Mouse (Mus musculus) small intestine, adult 2 months (tissue): ENCODE data around the gene Adamts20. TPM values are rescaled to one million over a fixed set of nuclear protein-coding genes. Genes with fewer than 3 reads are reported as not detected.

ENCODE experiments used
- H3K27ac ChIP-seq: fragments of 200-500 bp; 2 replicates; pipeline ENCODE4 v1.5.1; 2012; ENCODE audit warnings: low read depth, low read length, control low read depth, inconsistent platforms; ENCODE audit not compliant: insufficient read depth
- H3K27me3 ChIP-seq: fragments of 200-500 bp; 2 replicates; pipeline ENCODE4 v1.6.1; 2012; ENCODE audit warnings: mild to moderate bottlenecking, moderate library complexity, low read length, inconsistent platforms; ENCODE audit not compliant: control insufficient read depth, insufficient read depth
- H3K36me3 ChIP-seq: fragments of 200-500 bp; 2 replicates; pipeline ENCODE4 v1.6.1; 2012; ENCODE audit warnings: mild to moderate bottlenecking, low read length, control low read depth, inconsistent platforms; ENCODE audit not compliant: control insufficient read depth, insufficient read depth
- H3K4me1 ChIP-seq: fragments of 200-500 bp; 2 replicates; pipeline ENCODE4 v1.6.1; 2012; ENCODE audit warnings: low read length, inconsistent platforms, mixed read lengths; ENCODE audit not compliant: control insufficient read depth, insufficient read depth, insufficient read length
- H3K4me3 ChIP-seq: fragments of 200-500 bp; 2 replicates; pipeline ENCODE4 v1.5.1; 2012; ENCODE audit warnings: low read depth, mild to moderate bottlenecking, control low read depth, inconsistent platforms, low read length, moderate library complexity
- CTCF ChIP-seq: fragments of 200-500 bp; IDR thresholded peaks from 2 replicates; pipeline ENCODE4 v1.5.1; 2012; ENCODE audit warnings: low read depth, mild to moderate bottlenecking, control low read depth, inconsistent platforms, low read length, moderate library complexity, mixed read lengths; ENCODE audit not compliant: insufficient replicate concordance, insufficient read length; ENCODE audit errors: extremely low read depth
- POLR2A ChIP-seq: fragments of 200-500 bp; IDR thresholded peaks from 2 replicates; pipeline ENCODE4 v1.6.1; 2012; ENCODE audit warnings: low read depth, mild to moderate bottlenecking, control low read depth, inconsistent platforms, low read length, moderate library complexity
- WGBS: fragments of 180-500 bp; shearing (Covaris S2); methylation state at CpG from one replicate; pipeline ENCODE4 v1.1.7; 2018; 5-methylcytosine and 5-hydroxymethylcytosine counted together
- polyA plus RNA-seq: library from polyadenylated mRNA; depleted of rRNA; stranded (reverse); fragments of >200 nt; gene quantifications from 2 replicates; pipeline ENCODE4 v1.2.3, GENCODE M21; 2012

Adamts20 gene
- polyA plus RNA-seq, 1 experiment: not detected

DNA sequence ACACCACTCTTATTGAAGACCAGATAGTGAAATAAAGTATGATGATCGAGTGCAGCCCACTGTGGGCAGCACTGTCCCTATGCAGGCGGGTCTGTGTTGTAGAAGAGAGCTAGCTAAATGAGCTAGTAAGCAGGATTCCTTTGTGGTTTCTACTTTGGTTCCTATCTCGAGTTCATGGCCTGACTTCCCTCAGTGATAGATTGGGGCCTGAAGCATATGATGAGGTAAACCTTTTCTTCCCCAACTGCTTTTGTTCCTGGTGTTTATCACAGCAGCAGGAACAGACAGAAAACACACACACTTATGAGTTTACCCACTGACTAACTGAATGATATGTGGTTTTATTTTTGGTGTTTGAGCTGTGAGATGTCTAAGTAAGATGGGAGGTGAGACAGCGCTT, 15.6 kb upstream of the Adamts20 start:
- no peak overlapping the region for H3K27ac ChIP-seq

DNA sequence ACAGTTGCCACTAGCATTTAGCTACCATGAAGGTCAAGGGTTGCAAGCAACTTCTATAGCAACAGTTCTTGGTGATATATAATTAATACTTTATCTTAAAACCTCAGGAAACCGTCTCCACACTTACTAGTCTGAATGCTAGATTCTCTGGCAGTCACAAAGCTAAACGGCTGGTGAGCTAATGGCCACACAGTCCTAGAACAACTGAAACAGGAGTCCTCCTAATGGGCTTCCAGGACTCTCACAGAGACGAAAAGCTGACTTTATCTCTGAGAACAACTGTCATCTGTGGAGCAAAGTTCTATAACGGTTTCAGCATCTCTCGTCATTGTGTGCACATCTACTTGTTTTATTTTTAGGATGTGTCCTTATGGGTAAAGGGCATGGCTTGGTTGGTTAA, 15.0 kb upstream of the Adamts20 start:
- TF ChIP-seq POLR2A: no peak
- TF ChIP-seq CTCF: no peak
- no peaks in the 10 kb centered on the region for H3K27me3 ChIP-seq
- no peak overlapping the region for H3K4me3 ChIP-seq
- H3K36me3 ChIP-seq: no peaks in the 10 kb centered on the region
- H3K4me1 ChIP-seq: no peaks in the 10 kb centered on the region
- no peak overlapping the region for H3K27ac ChIP-seq
- WGBS: 78% methylated on average over 5 of the region's 5 CpGs

More for the DNA sequence above, 15.6 kb upstream of the Adamts20 start:
- 78% methylated on average over 4 of the region's 4 CpGs for WGBS
- Histone ChIP-seq H3K27me3 (no peaks in the 10 kb centered on the region), H3K4me1 (no peaks in the 10 kb centered on the region), H3K36me3 (no peaks in the 10 kb centered on the region), H3K4me3 (no peak overlapping the region)
- TF ChIP-seq CTCF: no peak
- TF ChIP-seq POLR2A: no peak

DNA sequence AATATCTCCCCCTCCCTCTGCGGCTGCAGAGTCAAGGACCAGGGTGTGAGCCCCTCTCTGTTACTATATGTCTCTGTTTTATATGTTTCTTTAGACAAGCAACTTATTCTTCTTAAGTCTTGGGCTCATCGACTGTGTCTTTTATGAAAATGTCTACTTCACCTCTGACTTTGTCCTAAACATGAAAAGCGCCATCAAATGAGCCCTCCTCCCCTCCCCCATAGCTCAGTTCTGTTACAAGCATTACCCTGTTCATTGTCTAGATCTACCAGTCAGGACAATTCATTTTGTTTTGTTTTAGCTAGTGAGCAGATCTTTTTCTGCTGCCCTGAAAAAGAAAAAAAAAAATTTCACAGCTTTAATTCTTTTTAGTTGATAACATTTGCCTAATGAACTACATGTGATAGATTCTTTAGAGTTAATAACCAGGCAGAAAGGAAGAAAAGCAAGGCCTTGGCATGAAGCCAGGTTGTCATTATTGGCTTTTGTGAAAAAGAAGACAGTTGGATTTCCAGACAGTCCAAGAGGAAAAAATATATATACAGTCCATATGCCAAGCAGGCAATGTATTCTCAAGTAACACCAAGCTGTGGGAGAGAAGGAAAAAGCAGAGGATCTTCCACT, 14.4 kb upstream of the Adamts20 start:
- TF ChIP-seq CTCF (no peak), POLR2A (no peak)
- Histone ChIP-seq H3K27me3 (no peaks in the 10 kb centered on the region), H3K4me1 (no peaks in the 10 kb centered on the region), H3K36me3 (no peaks in the 10 kb centered on the region), H3K4me3 (no peak overlapping the region), H3K27ac (no peak overlapping the region)
- 85% methylated on average over 3 of the region's 3 CpGs for WGBS

DNA sequence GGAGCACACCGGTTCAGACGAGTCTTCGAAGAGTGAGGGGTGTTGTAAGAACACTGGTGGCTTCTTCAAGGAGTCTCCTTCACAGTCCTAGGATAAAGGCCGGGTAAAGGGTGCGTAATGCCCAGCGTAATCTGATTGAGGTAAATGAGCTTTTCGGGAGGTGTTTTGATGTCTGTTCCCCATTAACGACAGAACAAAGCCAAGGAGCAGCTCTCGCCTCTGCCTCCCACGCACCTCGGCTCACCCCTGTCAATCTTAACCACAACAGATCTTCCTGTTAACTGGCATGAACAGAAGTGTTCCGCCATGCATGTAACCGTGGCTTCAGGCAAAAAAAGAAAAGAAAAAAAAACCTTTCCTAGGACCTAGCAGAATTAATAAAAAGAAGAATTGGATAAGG, 13.5 kb upstream of the Adamts20 start:
- WGBS: 51% methylated on average over 13 of the region's 13 CpGs
- TF ChIP-seq POLR2A (no peak), CTCF (no peak)
- Histone ChIP-seq H3K4me1 (no peaks in the 10 kb centered on the region), H3K36me3 (no peaks in the 10 kb centered on the region), H3K27me3 (no peaks in the 10 kb centered on the region), H3K4me3 (no peak overlapping the region), H3K27ac (no peak overlapping the region)

DNA sequence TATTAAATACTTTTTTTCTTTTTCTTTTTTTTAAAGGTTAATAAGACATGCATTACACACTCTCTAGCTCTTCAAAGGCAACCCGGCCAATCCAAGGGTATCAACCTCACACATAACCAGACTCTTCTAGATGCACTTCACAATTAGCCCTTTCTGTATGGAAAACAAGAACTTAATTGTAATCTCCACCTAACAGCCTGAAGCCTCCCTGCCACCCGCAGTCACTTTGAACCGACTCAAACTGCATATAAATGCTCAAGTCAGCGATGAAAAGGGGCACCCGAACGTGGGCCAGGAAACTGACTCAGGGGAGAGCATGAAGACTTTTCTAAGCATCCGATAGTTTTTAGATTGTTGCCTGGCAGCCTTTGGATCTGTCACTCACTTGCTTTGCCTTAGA, 12.1 kb upstream of the Adamts20 start:
- TF ChIP-seq CTCF (no peak), POLR2A (no peak)
- Histone ChIP-seq H3K4me1 (no peaks in the 10 kb centered on the region), H3K27me3 (no peaks in the 10 kb centered on the region), H3K27ac (no peak overlapping the region), H3K4me3 (no peak overlapping the region), H3K36me3 (no peaks in the 10 kb centered on the region)
- 68% methylated on average over 7 of the region's 7 CpGs for WGBS

DNA sequence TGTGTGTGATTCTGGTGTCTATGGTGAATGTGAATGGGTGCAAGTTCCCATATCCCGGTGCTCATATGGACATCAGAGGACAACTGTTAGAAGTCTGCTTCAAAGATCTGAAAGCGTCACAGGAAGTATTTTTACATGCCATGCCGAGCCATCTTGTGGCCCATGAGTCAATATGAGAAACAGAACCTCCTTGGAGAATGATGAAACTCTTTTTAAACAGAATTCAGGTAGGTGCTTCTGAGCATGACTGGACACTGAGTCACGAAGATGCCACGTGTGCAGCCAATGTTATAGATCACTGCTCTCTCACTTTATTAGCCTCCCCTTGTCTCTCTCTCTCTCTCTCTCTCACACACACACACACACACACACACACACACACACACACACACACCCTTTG, 10.8 kb upstream of the Adamts20 start:
- Histone ChIP-seq H3K27me3 (no peaks in the 10 kb centered on the region), H3K4me1 (no peaks in the 10 kb centered on the region), H3K4me3 (no peak overlapping the region), H3K36me3 (no peaks in the 10 kb centered on the region), H3K27ac (no peak overlapping the region)
- no peak for TF ChIP-seq POLR2A
- no peak for TF ChIP-seq CTCF
- 70% methylated on average over 5 of the region's 5 CpGs for WGBS

DNA sequence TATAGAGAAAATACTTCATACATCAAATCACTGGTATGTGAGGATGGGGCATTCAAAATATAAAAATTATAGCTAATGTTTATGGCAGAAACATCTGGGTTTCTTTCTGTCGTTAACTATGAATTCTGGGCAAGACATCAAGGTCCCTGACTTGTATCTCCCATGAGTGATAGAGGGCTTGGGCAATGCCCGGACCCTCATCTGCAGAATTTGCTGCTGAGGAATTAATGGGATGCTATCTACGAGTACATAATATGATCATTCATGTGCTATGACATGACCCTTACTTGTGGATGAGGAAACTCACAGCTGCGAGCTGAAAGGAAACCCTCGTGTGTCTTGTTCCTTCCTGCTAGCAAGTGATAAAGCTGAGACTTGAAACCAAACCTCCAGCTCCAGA, 5.1 kb upstream of the Adamts20 start:
- Histone ChIP-seq H3K4me3 (no peak overlapping the region), H3K4me1 (no peaks in the 10 kb centered on the region), H3K27ac (no peak overlapping the region), H3K36me3 (no peaks in the 10 kb centered on the region), H3K27me3 (no peaks in the 10 kb centered on the region)
- TF ChIP-seq CTCF (no peak), POLR2A (no peak)
- WGBS: 69% methylated on average over 5 of the region's 5 CpGs
